Mouse (Mus musculus): ENCODE results near the gene Ss18l1. TPM values are rescaled to one million over a fixed set of nuclear protein-coding genes. Genes with fewer than 3 reads are reported as not detected.

Gene Ss18l1
- polyA plus RNA-seq, 1 experiment from 2014 or later, result 4.3 TPM

DNA sequence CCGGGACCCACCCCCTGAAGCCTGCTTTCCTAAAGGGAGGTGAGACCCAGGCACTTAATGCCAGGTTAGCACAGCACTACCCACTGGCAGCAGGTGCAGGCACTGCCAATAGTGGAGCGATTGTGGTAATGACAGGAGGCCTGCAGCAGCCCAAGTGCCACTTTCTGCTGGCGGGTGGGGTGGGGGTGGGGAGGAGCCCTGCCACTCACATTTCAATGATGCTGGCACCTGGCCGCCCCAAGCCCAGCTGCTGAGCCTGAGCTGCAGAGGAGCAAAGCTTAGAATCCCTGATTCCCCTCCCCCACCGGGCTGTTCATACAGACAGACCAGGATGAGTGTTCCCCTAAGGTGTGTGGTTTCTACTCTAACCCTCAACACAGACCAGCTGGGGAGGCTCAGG, 53.4 kb downstream of the Ss18l1 start:
- peaks cover 18% of the 10 kb centered on the region for H3K27me3 ChIP-seq (ENCODE audit: control insufficient read depth, insufficient read depth, low read length)
- no peak overlapping the region for H3K27ac ChIP-seq (ENCODE audit: low read length)
- no peaks in the 10 kb centered on the region for H3K4me1 ChIP-seq (ENCODE audit: control insufficient read depth, insufficient read depth, low read length)
- no peaks in the 10 kb centered on the region for H3K9me3 ChIP-seq (replicated peaks; ENCODE audit: control insufficient read depth, low read length)
- H3K4me3 ChIP-seq (replicated peaks; ENCODE audit: low read length), result no peak overlapping the region
- 33% methylated on average over 5 of the region's 5 CpGs for WGBS
- H3K4me2 ChIP-seq (ENCODE audit: low read depth, low read length), result no peak overlapping the region
- H3K9ac ChIP-seq (ENCODE audit: low read length), result no peak overlapping the region
- ATAC-seq (ENCODE audit: insufficient read depth, low FRiP score), result no peak
- no peaks in the 10 kb centered on the region for H3K36me3 ChIP-seq (ENCODE audit: control insufficient read depth, insufficient read depth, low read length)

DNA sequence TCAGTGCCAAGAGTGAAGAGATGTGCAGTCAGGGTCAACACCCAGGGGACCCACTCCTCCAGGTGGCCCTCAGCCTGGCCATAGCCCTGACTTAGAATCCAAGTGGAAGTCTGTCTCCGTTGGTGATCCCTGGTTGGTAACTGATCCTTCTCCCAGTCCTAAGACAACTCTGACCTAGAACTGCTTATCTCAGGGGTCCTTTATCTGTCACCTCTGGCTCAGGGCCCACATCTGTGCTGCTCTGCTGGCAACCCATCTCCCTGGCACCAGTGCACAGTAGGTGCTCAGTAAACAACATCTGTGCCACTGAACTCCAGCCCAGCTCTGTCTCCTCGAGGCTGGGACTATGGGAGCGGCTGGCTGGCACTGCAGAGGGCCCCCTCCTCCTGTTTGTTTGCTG, 55.3 kb downstream of the Ss18l1 start:
- WGBS, result 33% methylated on average over 3 of the region's 3 CpGs
- Histone ChIP-seq H3K4me2 (ENCODE audit: low read depth, low read length) (no peak overlapping the region), H3K27ac (ENCODE audit: low read length) (no peak overlapping the region), H3K4me3 (replicated peaks; ENCODE audit: low read length) (no peak overlapping the region), H3K36me3 (ENCODE audit: control insufficient read depth, insufficient read depth, low read length) (no peaks in the 10 kb centered on the region), H3K9me3 (replicated peaks; ENCODE audit: control insufficient read depth, low read length) (no peaks in the 10 kb centered on the region), H3K9ac (ENCODE audit: low read length) (no peak overlapping the region), H3K4me1 (ENCODE audit: control insufficient read depth, insufficient read depth, low read length) (no peaks in the 10 kb centered on the region), H3K27me3 (ENCODE audit: control insufficient read depth, insufficient read depth, low read length) (peaks cover 35% of the 10 kb centered on the region)
- no peak; the same call in 1 of the 2 replicates for ATAC-seq (ENCODE audit: insufficient read depth, low FRiP score)

DNA sequence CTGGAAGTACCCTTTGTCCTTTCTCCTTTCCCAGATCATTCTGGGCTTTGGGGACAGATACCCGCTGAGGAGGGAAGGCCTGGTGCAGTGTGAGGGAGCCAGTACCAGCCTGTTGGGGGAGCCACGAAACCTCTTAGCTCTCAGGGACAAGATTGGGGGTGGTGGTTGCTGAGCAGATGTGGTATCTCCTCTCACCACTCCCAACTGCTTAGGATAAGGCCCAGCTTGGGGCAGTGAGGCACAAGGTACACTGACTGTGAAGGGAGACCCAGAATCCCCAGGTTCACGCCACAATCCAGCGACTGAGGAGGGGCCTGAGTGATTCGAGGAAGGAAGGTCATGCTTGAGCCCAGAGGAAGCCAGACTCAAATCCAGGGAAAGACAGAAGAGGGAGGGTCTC, 55.9 kb downstream of the Ss18l1 start:
- H3K27me3 ChIP-seq (ENCODE audit: control insufficient read depth, insufficient read depth, low read length), result peaks cover 41% of the 10 kb centered on the region
- no peaks in the 10 kb centered on the region for H3K9me3 ChIP-seq (replicated peaks; ENCODE audit: control insufficient read depth, low read length)
- no peak for ATAC-seq (ENCODE audit: insufficient read depth, low FRiP score)
- H3K36me3 ChIP-seq (ENCODE audit: control insufficient read depth, insufficient read depth, low read length), result no peaks in the 10 kb centered on the region
- H3K4me3 ChIP-seq (replicated peaks; ENCODE audit: low read length), result no peak overlapping the region
- 0 out of 2 replicates have a peak, but pooled peaks cover under 1% of the 10 kb centered on the region for H3K4me1 ChIP-seq (ENCODE audit: control insufficient read depth, insufficient read depth, low read length)
- 28% methylated on average over 5 of the region's 5 CpGs for WGBS
- no peak overlapping the region for H3K27ac ChIP-seq (ENCODE audit: low read length)
- no peak overlapping the region for H3K9ac ChIP-seq (ENCODE audit: low read length)
- H3K4me2 ChIP-seq (ENCODE audit: low read depth, low read length), result no peak overlapping the region

DNA sequence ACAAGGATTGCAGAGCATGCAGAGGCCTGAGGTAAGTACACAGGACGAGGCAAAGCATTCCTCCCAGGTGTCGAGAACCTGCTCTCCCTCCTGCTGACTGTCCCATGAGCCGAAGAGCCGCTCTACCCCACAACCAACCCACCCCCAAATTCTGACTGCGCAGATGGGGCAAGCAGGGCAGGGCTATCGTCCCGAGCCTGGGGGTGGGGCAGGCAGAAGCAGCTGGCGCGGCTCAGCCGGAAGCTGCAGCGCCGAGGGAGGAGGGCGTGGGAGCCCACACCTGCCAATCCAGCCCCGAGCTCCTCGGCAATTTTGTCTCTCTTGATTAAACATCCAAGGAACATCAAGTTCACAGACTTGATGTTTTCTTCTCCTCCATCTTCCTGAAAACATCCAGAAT, 57.2 kb downstream of the Ss18l1 start:
- no peak for ATAC-seq (ENCODE audit: insufficient read depth, low FRiP score)
- peaks cover 53% of the 10 kb centered on the region for H3K27me3 ChIP-seq (ENCODE audit: control insufficient read depth, insufficient read depth, low read length)
- H3K4me2 ChIP-seq (ENCODE audit: low read depth, low read length), result no peak overlapping the region
- WGBS, result 3% methylated on average over 15 of the region's 15 CpGs
- H3K9ac ChIP-seq (ENCODE audit: low read length), result no peak overlapping the region
- no peak overlapping the region for H3K4me3 ChIP-seq (replicated peaks; ENCODE audit: low read length)
- peaks cover 12% of the 10 kb centered on the region; the same call in 1 of the 2 replicates for H3K4me1 ChIP-seq (ENCODE audit: control insufficient read depth, insufficient read depth, low read length)
- no peaks in the 10 kb centered on the region for H3K36me3 ChIP-seq (ENCODE audit: control insufficient read depth, insufficient read depth, low read length)
- H3K27ac ChIP-seq (ENCODE audit: low read length), result no peak overlapping the region
- no peaks in the 10 kb centered on the region for H3K9me3 ChIP-seq (replicated peaks; ENCODE audit: control insufficient read depth, low read length)

DNA sequence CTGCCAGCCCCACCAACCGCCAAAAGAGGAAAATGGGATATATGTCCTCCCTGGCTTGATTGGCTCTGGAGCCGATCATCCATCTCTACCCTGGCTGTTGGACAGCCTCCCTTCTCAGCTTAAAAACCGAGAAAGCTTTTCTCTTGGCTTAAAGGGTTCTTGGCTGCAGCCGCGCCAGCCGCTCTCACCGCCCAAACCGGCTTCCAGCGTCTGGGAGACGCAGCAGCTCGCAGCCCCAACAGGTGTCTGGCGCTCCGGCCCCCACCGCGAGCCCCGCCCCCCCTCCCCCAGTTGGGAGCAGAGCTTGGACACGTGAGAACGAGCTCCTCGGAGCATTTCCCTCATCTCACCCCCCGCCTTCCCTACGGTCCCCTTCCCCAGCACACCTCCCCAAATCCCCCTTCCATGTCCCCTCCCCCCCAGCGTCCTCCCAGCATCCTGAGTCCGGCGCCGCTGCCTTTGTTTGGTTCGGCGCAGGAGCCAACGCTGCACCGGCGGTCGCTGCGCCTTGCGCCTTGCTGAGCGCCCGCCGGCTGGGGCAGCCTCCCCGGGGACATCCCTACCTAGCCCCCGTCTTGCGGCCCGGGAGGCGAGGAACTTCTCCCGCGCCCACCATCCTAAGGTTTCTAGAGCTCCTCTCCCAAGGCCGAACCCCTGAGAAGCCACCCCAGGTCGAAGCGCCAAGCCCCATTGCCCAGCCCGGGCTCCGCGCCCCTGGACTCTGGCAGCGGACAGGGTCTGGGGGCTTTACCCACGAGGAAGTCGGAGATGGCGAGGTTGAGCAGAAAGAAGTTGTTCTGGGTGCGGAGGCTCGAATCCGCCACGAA, 61.1 kb downstream of the Ss18l1 start:
- H3K9ac ChIP-seq (ENCODE audit: low read length), result no peak overlapping the region
- ATAC-seq (ENCODE audit: insufficient read depth, low FRiP score), result no peak
- H3K4me3 ChIP-seq (replicated peaks; ENCODE audit: low read length), result peak overlapping the region; percentile 53
- no peaks in the 10 kb centered on the region for H3K36me3 ChIP-seq (ENCODE audit: control insufficient read depth, insufficient read depth, low read length)
- no peak overlapping the region for H3K27ac ChIP-seq (ENCODE audit: low read length)
- peaks cover 68% of the 10 kb centered on the region for H3K27me3 ChIP-seq (ENCODE audit: control insufficient read depth, insufficient read depth, low read length)
- H3K4me1 ChIP-seq (ENCODE audit: control insufficient read depth, insufficient read depth, low read length), result peaks cover 12% of the 10 kb centered on the region; the same call in 1 of the 2 replicates
- WGBS, result 2% methylated on average over 53 of the region's 57 CpGs
- H3K9me3 ChIP-seq (replicated peaks; ENCODE audit: control insufficient read depth, low read length), result no peaks in the 10 kb centered on the region
- peak overlapping the region; percentile 98 for H3K4me2 ChIP-seq (ENCODE audit: low read depth, low read length)

DNA sequence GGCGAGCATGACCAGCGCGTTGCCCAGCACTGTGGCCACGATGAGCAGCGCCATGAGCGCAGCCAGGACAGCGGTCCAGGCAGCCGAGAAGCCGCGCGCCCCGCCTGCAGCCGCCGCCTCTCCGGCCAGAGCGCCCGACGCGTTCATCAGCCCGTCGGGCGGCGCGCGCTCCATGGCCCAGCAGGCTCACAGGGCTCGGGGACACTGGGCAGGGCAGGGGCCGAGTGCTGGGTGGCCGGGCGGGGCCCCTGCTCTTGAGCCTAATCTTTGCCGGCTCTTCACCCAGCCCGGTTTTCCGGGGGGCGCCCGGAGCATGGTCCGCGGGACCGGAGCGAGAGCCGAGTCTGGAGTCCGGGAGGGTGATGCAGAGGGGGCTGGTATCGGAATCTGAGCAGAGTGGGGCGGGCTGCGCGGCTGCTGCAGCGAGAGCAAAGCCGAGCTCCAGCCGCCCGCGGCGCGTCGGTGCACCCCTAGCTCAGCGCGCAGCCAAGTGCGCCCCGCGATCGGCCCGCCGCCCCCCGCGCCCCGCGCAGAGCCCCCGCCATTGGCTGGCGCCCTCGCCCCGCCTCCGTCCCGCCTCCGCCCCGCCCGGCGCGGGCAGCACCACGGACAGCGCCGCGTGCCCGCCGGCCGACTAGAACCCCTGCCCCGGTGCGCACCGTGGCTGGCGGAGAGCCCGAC, 61.8 kb downstream of the Ss18l1 start, which contains the start of gene Hrh3:
Hrh3 (minus strand) TSS at position 511 of the 681 bp plus-strand sequence.
- Histone ChIP-seq H3K4me3 (replicated peaks; ENCODE audit: low read length) (peak within 1 kb of the TSS; percentile 53), H3K9ac (ENCODE audit: low read length) (peak within 1 kb of the TSS; percentile 39; the same call in 1 of the 2 replicates), H3K27ac (ENCODE audit: low read length) (no peak within 1 kb of the TSS), H3K4me2 (ENCODE audit: low read depth, low read length) (peak within 1 kb of the TSS; percentile 98), H3K4me1 (ENCODE audit: control insufficient read depth, insufficient read depth, low read length) (peaks cover 12% of the 10 kb centered on the region; the same call in 1 of the 2 replicates), H3K36me3 (ENCODE audit: control insufficient read depth, insufficient read depth, low read length) (no peaks in the 10 kb centered on the region), H3K27me3 (ENCODE audit: control insufficient read depth, insufficient read depth, low read length) (peaks cover 62% of the 10 kb centered on the region), H3K9me3 (replicated peaks; ENCODE audit: control insufficient read depth, low read length) (no peaks in the 10 kb centered on the region)
- ATAC-seq (ENCODE audit: insufficient read depth, low FRiP score), result peak; percentile 83
- WGBS, result under 1% methylated on average over 84 of the region's 87 CpGs

DNA sequence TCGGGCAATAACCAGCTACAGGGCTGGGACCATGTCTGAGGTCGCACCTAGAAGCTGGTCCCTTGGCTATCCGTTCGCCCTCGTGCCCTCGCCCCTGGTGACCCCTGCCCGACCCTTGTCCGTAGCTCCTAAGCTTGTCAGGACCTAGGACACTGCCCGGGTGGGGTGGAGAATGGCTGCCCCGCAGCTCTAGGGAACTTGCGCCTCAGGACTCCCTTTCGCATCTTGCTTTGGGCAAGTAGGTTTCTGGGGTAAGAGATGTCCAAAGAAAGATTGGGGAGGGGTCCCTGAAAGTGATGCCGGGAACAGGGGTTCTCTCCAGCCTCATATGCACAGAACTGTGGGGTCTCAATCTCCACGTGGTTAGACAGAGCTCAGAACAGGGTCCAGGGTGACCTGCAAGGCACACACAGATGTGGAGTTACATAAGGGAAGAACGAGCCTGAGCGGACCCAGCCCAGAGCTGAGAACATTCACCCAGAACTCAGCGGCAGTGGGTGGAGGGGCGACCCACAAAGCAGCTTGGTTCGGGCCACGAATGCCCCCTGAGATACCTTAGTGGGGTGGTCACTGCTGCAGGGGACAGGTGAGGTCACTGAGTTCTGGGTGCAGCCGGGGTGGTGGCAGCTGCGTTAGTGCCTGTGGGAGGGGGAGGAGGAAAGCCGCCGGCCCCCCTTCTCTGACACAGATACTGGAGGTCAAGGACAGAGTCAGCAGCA, 62.5 kb downstream of the Ss18l1 start:
- peak overlapping the region; percentile 53 for H3K4me3 ChIP-seq (replicated peaks; ENCODE audit: low read length)
- peaks cover 60% of the 10 kb centered on the region for H3K27me3 ChIP-seq (ENCODE audit: control insufficient read depth, insufficient read depth, low read length)
- WGBS, result 11% methylated on average over 24 of the region's 24 CpGs

DNA sequence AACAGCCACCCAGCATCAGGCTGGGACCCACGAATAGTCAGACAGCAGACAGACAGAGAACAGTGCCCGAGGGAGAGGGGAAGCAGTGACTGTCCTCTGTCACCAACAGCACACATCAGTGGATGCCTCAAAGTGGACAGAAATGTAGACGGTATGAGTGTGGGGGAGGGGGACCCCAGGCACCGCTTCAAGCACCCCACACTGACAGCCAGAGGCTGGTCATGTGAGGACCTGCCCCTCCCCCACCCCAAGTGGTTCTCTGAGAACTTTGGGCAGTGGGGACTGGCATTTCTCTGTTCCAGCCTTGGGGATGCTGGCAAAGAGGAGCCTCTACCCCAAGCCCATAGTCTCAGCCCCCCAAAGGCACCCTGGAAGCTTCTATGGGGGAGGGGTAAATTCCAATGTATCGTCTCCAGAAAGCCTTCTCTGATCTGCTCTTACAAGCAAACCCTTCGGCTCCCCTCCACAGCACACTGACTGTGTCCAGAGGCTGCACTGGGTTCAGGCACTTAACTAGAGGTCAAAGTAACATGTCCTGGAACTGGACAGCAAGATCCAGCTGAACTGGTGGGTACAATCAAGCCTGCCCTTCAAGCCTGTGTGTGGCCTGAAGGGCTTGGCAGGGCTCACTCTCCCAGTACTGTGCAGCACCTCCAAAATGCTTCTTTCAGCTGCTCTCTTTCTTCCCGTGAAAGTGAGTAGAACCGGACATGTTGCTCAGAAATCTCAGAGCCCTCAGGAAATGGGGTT, 63.3 kb downstream of the Ss18l1 start:
- Histone ChIP-seq H3K27ac (ENCODE audit: low read length) (no peak overlapping the region), H3K36me3 (ENCODE audit: control insufficient read depth, insufficient read depth, low read length) (no peaks in the 10 kb centered on the region), H3K4me1 (ENCODE audit: control insufficient read depth, insufficient read depth, low read length) (peaks cover 12% of the 10 kb centered on the region; the same call in 1 of the 2 replicates), H3K4me3 (replicated peaks; ENCODE audit: low read length) (no peak overlapping the region), H3K27me3 (ENCODE audit: control insufficient read depth, insufficient read depth, low read length) (peaks cover 52% of the 10 kb centered on the region), H3K9ac (ENCODE audit: low read length) (no peak overlapping the region), H3K4me2 (ENCODE audit: low read depth, low read length) (no peak overlapping the region), H3K9me3 (replicated peaks; ENCODE audit: control insufficient read depth, low read length) (no peaks in the 10 kb centered on the region)
- WGBS, result 36% methylated on average over 8 of the region's 8 CpGs
- ATAC-seq (ENCODE audit: insufficient read depth, low FRiP score), result no peak

More for the DNA sequence above, 62.5 kb downstream of the Ss18l1 start:
- Histone ChIP-seq H3K4me1 (ENCODE audit: control insufficient read depth, insufficient read depth, low read length) (peaks cover 12% of the 10 kb centered on the region; the same call in 1 of the 2 replicates), H3K9me3 (replicated peaks; ENCODE audit: control insufficient read depth, low read length) (no peaks in the 10 kb centered on the region), H3K27ac (ENCODE audit: low read length) (no peak overlapping the region), H3K36me3 (ENCODE audit: control insufficient read depth, insufficient read depth, low read length) (no peaks in the 10 kb centered on the region), H3K4me2 (ENCODE audit: low read depth, low read length) (peak overlapping the region; percentile 98), H3K9ac (ENCODE audit: low read length) (no peak overlapping the region)
- peak; percentile 10; the same call in 1 of the 2 replicates for ATAC-seq (ENCODE audit: insufficient read depth, low FRiP score)
